Mouse (Mus musculus) MEL-GATA-1-ER (cell line): ENCODE data around the gene Ints1.
A peak's percentile ranks its signal among the peaks of the same experiment; 100 is the strongest.

ENCODE experiments used
- DNase-seq: peaks from one replicate; pipeline ENCODE4 v3.0.0-alpha.2; 2012; ENCODE audit warnings: low read depth; ENCODE audit errors: extremely low read depth

The Ints1 gene

DNA sequence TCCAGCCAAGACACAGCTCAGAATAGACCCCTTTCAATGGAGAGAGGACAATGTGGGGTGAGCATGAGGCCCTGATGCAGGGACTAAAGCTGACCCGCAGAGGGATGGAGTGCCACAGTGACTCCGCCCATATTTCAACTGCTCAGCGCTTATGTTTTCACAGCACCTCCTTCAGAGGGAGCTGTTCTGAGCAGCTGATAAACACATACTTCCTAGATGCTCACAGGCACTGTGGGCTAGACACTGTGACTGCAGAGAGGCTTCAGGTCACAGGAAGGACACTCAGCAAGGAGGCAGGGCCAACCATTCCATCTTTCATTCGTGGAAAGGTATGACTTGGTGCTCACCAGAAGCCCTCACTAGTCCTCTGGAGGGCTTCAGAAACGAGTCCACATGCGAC lies 52.8 kb downstream of the Ints1 start:
- DNase-seq: no peak

DNA sequence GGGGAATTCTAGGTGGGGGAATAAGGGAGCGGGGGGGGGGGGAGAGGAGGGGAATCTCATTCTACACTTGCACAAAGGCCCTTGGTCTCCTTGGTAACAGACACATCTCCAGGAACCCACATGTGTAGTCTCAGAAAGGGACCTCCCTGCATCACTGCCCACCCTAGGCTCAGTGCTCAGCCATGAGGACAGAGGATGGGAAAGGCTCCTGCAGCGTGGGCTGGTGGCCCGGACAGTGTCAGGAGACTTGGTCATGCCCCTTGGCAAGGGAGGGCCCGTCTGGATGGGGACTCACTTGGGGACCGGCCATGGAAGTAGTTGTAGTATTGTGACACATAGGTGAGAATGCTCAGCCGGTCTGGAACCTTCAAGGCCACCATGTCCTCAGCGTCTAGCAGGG lies 56.5 kb downstream of the Ints1 start:
- no peak for DNase-seq

DNA sequence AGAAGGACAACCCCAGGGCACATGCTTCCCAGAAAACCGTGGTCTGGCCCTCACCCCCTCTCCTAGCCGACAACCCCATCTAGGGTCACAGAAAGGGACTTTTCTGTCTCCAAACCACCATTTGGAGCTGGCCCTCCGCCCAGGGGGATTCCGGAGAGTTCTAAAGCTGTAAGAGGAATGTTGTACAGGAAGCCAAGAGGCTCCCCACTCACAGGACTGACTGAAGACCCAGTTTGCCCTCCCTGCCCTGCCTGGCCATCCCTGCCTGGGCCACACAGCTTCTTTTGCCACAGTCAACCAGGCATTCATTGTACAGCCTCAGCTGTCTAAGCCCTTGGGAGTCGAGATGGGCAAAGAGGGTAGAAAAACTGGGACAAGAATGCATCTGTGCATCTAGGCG lies 56.9 kb downstream of the Ints1 start:
- DNase-seq: no peak

DNA sequence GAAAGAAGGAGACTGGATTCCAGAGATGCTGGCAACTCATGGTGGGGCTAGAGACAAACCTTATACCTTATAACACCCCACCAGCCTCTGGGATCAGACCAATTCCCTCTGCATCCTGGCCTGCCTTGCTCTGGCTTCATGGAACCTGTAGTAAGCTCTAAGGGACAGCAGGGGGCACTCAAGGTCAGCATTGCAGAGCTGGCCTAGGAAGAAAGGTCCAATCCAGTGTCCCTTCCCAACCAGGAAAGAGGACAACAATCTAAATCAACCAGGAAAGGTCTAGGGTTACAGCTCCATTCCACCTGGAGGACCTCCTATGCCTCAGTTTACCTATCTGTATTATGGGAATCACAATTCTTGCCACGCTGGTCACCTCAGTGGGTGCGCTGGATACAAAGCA lies 57.8 kb downstream of the Ints1 start:
- no peak for DNase-seq

DNA sequence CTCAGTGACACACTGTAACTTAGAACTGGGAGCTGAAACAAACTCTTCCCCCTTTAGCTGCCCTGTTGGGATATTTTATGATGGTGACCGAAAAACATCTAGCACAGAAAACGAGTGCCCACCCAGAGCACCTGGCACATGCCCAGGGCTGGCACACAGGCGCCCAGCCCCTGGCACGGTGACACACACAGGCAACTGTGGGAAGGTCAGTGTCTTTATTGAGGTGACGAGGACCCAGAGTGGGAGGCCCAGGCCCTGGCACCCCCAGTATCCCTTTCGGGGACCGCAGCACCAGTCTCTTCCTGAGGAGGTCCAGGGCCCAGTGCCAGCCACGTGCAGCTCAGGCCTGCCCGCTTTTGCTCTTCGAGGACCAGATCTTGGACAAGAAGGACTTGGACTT lies 69.0 kb downstream of the Ints1 start:
- no peak for DNase-seq

DNA sequence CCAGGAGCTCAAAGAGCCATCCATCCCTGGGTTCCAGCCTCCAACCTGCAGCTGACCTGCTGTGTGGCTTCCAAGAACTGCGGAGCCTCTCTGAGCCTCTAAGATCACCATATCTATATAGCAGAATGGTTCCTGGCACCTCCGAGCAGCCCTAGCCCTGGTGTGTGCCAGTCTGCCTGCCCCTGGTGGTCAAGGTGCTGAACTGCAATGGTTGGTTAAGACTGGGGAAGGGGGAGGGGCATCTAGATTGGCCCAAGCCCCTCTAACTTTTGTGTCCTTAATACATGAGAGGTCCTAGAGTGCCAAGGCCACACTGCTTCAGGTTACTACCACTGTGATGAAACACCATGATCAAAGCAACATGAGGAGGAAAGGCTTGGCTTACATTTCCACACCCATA lies 72.6 kb downstream of the Ints1 start:
- DNase-seq: no peak

DNA sequence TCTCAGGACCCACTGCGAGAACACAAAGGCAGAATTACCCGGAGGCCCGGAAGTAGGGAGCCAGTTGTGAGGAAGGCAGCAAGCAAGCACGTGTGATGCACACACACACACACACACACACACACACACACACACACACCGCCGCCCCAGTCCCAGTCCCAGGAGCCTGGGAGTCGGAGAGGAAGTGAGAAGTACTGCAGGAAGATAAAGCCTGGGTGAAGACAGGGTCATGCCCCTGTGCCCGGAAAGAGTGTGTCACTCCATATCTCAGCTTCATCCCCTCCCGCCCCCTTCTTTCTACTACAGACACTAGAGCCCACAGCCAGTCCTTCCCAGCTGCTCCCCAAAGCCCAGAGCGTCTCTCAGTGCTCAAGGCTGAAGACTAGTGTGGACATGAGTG lies 73.2 kb downstream of the Ints1 start:
- DNase-seq: peak; percentile 81
